Mouse (Mus musculus): Measurements from ENCODE around the gene Dlx3. TPM values are rescaled to one million over a fixed set of nuclear protein-coding genes. Genes with fewer than 3 reads are reported as not detected.

Dlx3 gene
- total RNA-seq, 1 experiment from 2014 or later: not detected

- peak; percentile 54 for ATAC-seq (replicated peaks; ENCODE audit: low read depth, poor library complexity, severe bottlenecking)
These were observed 1.4 kb upstream of the Dlx3 start for GRCm38 (mm10) chr11:95118505-95118904.

GRCm38 (mm10) chr11:95120633-95121020 lies 708 bp downstream of the Dlx3 start:
- ATAC-seq (replicated peaks; ENCODE audit: low read depth, poor library complexity, severe bottlenecking): no peak

GRCm38 (mm10) chr11:95121161-95122099 lies 1.5 kb downstream of the Dlx3 start:
- ATAC-seq (replicated peaks; ENCODE audit: low read depth, poor library complexity, severe bottlenecking): no peak

GRCm38 (mm10) chr11:95122100-95122489 lies 2.2 kb downstream of the Dlx3 start:
- no peak for ATAC-seq (replicated peaks; ENCODE audit: low read depth, poor library complexity, severe bottlenecking)

GRCm38 (mm10) chr11:95125366-95125948 lies 5.5 kb downstream of the Dlx3 start:
- no peak for ATAC-seq (replicated peaks; ENCODE audit: low read depth, poor library complexity, severe bottlenecking)

GRCm38 (mm10) chr11:95126272-95127245 lies 6.6 kb downstream of the Dlx3 start:
- ATAC-seq (replicated peaks; ENCODE audit: low read depth, poor library complexity, severe bottlenecking): peak; percentile 62

- no peak for ATAC-seq (replicated peaks; ENCODE audit: low read depth, poor library complexity, severe bottlenecking)
These were observed 8.4 kb downstream of the Dlx3 start for GRCm38 (mm10) chr11:95128359-95128758.

GRCm38 (mm10) chr11:95130668-95131252 lies 10.8 kb downstream of the Dlx3 start:
- ATAC-seq (replicated peaks; ENCODE audit: low read depth, poor library complexity, severe bottlenecking): no peak

GRCm38 (mm10) chr11:95133321-95133720 lies 13.4 kb downstream of the Dlx3 start:
- peak; percentile 53 for ATAC-seq (replicated peaks; ENCODE audit: low read depth, poor library complexity, severe bottlenecking)

- ATAC-seq (replicated peaks; ENCODE audit: low read depth, poor library complexity, severe bottlenecking): no peak
These were observed 17.4 kb downstream of the Dlx3 start for GRCm38 (mm10) chr11:95137281-95137680.

- ATAC-seq (replicated peaks; ENCODE audit: low read depth, poor library complexity, severe bottlenecking): no peak
These were observed 20.0 kb downstream of the Dlx3 start for GRCm38 (mm10) chr11:95139871-95140270.

- ATAC-seq (replicated peaks; ENCODE audit: low read depth, poor library complexity, severe bottlenecking): no peak
These were observed 22.3 kb downstream of the Dlx3 start for GRCm38 (mm10) chr11:95142258-95142657.

- peak; percentile 27; the same call in 1 of the 2 replicates for ATAC-seq (replicated peaks; ENCODE audit: low read depth, poor library complexity, severe bottlenecking)
These were observed 23.2 kb downstream of the Dlx3 start for GRCm38 (mm10) chr11:95142980-95143575.

- ATAC-seq (replicated peaks; ENCODE audit: low read depth, poor library complexity, severe bottlenecking): no peak
These were observed 23.7 kb downstream of the Dlx3 start for GRCm38 (mm10) chr11:95143663-95144062.

- no peak for ATAC-seq (replicated peaks; ENCODE audit: low read depth, poor library complexity, severe bottlenecking)
These were observed 24.4 kb downstream of the Dlx3 start for GRCm38 (mm10) chr11:95144091-95144945.

GRCm38 (mm10) chr11:95144946-95145483 lies 25.1 kb downstream of the Dlx3 start:
- no peak for ATAC-seq (replicated peaks; ENCODE audit: low read depth, poor library complexity, severe bottlenecking)

GRCm38 (mm10) chr11:95145851-95146403 lies 26.0 kb downstream of the Dlx3 start, which contains the start of gene Dlx4:
Gene Dlx4 (minus strand): TSS chr11:95146263.
- ATAC-seq (replicated peaks; ENCODE audit: low read depth, poor library complexity, severe bottlenecking): peak; percentile 71

GRCm38 (mm10) chr11:95148754-95149153 lies 28.8 kb downstream of the Dlx3 start:
- no peak for ATAC-seq (replicated peaks; ENCODE audit: low read depth, poor library complexity, severe bottlenecking)
